Mouse (Mus musculus): Measurements from ENCODE around the gene Eya4.

DNA sequence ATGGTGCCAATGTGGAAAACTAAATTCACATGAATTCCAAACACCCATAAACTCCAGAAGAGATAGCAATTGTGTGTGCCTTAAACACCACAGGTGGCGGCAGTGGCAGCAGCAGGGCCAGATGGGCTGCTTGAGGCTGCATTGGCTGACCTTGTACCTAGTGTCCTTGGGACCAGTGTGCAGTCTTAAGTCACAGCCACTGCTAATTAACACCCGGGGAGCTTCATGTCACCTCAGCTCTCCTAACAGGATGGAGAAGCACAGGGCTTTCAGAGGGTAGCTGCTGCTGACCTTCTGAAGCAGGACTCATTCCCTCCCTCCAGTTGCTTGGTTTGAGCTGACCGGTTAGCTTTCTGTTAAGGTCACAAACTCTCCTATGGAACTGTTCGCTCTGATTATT is 242.5 kb downstream of the Eya4 start:
- TF ChIP-seq CTCF (IDR thresholded peaks at IDR 0.05; ENCODE audit: low read depth, low read length) (no peak), EP300 (IDR thresholded peaks at IDR 0.05; ENCODE audit: insufficient read depth, low read depth, low read length) (no peak), POLR2A (IDR thresholded peaks at IDR 0.05; ENCODE audit: insufficient read depth, low read length) (no peak)

All from ES-Bruce4 (cell line).